ENCODE assay signal across 8 mouse cellular contexts in genomic region chr11:16412609-16413008, GRCm38 (mm10).
A peak's percentile ranks its signal among the peaks of the same experiment; 100 is the strongest.
DNase-seq lines count a peak whose midpoint lies in the region; ATAC-seq and TF ChIP-seq lines count a peak whose summit lies in the region.
"Had no signal": no experiment of that assay in that cellular context is flagged by ENCODE, and none has a peak within 500 bp of the region (broad histone marks: within the 10 kb centered on the region; RNA-seq: fewer than 3 reads in every experiment).

No protein-coding gene starts in this region.

- no peaks in the 10 kb centered on the region for H3K9me3 ChIP-seq in E14TG2a.4 (ENCODE audit: low read length)
- H3K9me3 ChIP-seq in hindbrain, embryonic 11.5 days (ENCODE audit: control insufficient read depth, low read length): no peaks in the 10 kb centered on the region
- H3K9me3 ChIP-seq: heart, embryonic 13.5 days had no signal

- WGBS in hindbrain, embryonic 11.5 days: 26% methylated on average over 4 of the region's 4 CpGs

- DNase-seq in adipocyte (ENCODE audit: low spot score): peak; percentile 72
- DNase-seq in embryo, embryonic 11.5 days (ENCODE audit: low read depth, low spot score): peak; percentile 54
- DNase-seq in hindbrain, embryonic 11.5 days (ENCODE audit: low spot score): peak; percentile 78
- DNase-seq in layer of hippocampus, adult 2 months (ENCODE audit: low spot score in 2 of 2): peak; percentile 55 to 61
- DNase-seq in lung, postnatal 10 days: peak; percentile 56
- peak; percentile 34 for DNase-seq in right cerebral cortex, postnatal 25 days

- peak; percentile 85; the same call in 1 of the 2 replicates for ATAC-seq in hindbrain, embryonic 11.5 days (ENCODE audit: low FRiP score)

- no peak overlapping the region for H3K27ac ChIP-seq in hindbrain, embryonic 11.5 days (ENCODE audit: low read depth, low read length)
- no peak overlapping the region for H3K27ac ChIP-seq in layer of hippocampus, adult 2 months
- H3K27ac ChIP-seq: heart, embryonic 13.5 days had no signal

- H3K4me3 ChIP-seq in E14TG2a.4 (replicated peaks; ENCODE audit: low read length): no peak overlapping the region
- no peak overlapping the region for H3K4me3 ChIP-seq in hindbrain, embryonic 11.5 days (ENCODE audit: low read depth, low read length)
- H3K4me3 ChIP-seq in layer of hippocampus, adult 2 months: no peak overlapping the region
- H3K4me3 ChIP-seq: heart, embryonic 13.5 days had no signal

- H3K4me2 ChIP-seq in hindbrain, embryonic 11.5 days (replicated peaks; ENCODE audit: low read depth, low read length): no peak overlapping the region
- H3K4me2 ChIP-seq: heart, embryonic 13.5 days had no signal

- peak; percentile 67 for TF ChIP-seq CTCF in E14TG2a.4 (conservative IDR thresholded peaks at IDR 0.05; ENCODE audit: low read length)
- peak; percentile 85 for TF ChIP-seq CTCF in layer of hippocampus, adult 2 months (conservative IDR thresholded peaks at IDR 0.05)

- H3K27me3 ChIP-seq in E14TG2a.4 (ENCODE audit: insufficient read depth, low read length): no peaks in the 10 kb centered on the region
- no peaks in the 10 kb centered on the region for H3K27me3 ChIP-seq in hindbrain, embryonic 11.5 days (ENCODE audit: control insufficient read depth, insufficient read depth, low read length)

- H3K4me1 ChIP-seq in E14TG2a.4 (replicated peaks; ENCODE audit: low read depth, low read length): no peaks in the 10 kb centered on the region
- H3K4me1 ChIP-seq in hindbrain, embryonic 11.5 days (replicated peaks; ENCODE audit: control insufficient read depth, insufficient read depth, low read length): no peaks in the 10 kb centered on the region
- H3K4me1 ChIP-seq: heart, embryonic 13.5 days had no signal

- no peaks in the 10 kb centered on the region for H3K36me3 ChIP-seq in E14TG2a.4 (ENCODE audit: insufficient read depth, low read length)
- H3K36me3 ChIP-seq in hindbrain, embryonic 11.5 days (ENCODE audit: control insufficient read depth, insufficient read depth, low read length): no peaks in the 10 kb centered on the region
- H3K36me3 ChIP-seq: heart, embryonic 13.5 days had no signal

- H3K9ac ChIP-seq in hindbrain, embryonic 11.5 days (ENCODE audit: low read depth, low read length): no peak overlapping the region
- H3K9ac ChIP-seq: heart, embryonic 13.5 days had no signal
